Mouse (Mus musculus) heart, adult 2 months (tissue): Measurements from ENCODE around the gene Sost. TPM values are rescaled to one million over a fixed set of nuclear protein-coding genes. Genes with fewer than 3 reads are reported as not detected.

Experiments used
- DNase-seq, 2 experiments: peaks; one replicate each; pipeline ENCODE4 v3.0.0; 2021
- H3K27ac ChIP-seq: fragments of 200-600 bp; 2 replicates; pipeline ENCODE4 v1.8.1; 2022
- H3K27me3 ChIP-seq: fragments of 200-500 bp; 2 replicates; pipeline ENCODE4 v1.6.1; 2012; ENCODE audit warnings: mild to moderate bottlenecking, low read length, inconsistent platforms, mixed read lengths; ENCODE audit not compliant: control insufficient read depth, insufficient read depth
- H3K36me3 ChIP-seq: fragments of 200-500 bp; 2 replicates; pipeline ENCODE4 v1.6.1; 2012; ENCODE audit warnings: low read length, inconsistent platforms; ENCODE audit not compliant: control insufficient read depth, insufficient read depth
- H3K4me1 ChIP-seq: fragments of 200-500 bp; 2 replicates; pipeline ENCODE4 v1.6.1; 2011; ENCODE audit warnings: low read length; ENCODE audit not compliant: control insufficient read depth, insufficient read depth
- H3K4me3 ChIP-seq: fragments of 200-600 bp; 2 replicates; pipeline ENCODE4 v1.8.1; 2022
- H3K79me2 ChIP-seq: fragments of 200-500 bp; replicated peaks from 2 replicates; pipeline ENCODE4 v1.6.1; 2012; ENCODE audit warnings: mild to moderate bottlenecking, inconsistent platforms, low read length, moderate library complexity, mixed read lengths; ENCODE audit not compliant: control insufficient read depth, insufficient read depth
- H3K9ac ChIP-seq: fragments of 200-500 bp; 2 replicates; pipeline ENCODE4 v1.6.1; 2012; ENCODE audit warnings: low read depth, mild to moderate bottlenecking, control low read depth, inconsistent platforms, low read length, mixed read lengths
- CTCF ChIP-seq: fragments of 200-600 bp; IDR thresholded peaks from 2 replicates; pipeline ENCODE4 v1.8.1; 2022; ENCODE audit warnings: antibody characterized with exemption, mild to moderate bottlenecking, moderate library complexity
- EP300 ChIP-seq: fragments of 200-500 bp; IDR thresholded peaks from 2 replicates; pipeline ENCODE4 v1.6.1; 2011; ENCODE audit warnings: low read depth, low read length, control low read depth; ENCODE audit not compliant: insufficient read depth
- POLR2A ChIP-seq: fragments of 200-500 bp; IDR thresholded peaks from 2 replicates; pipeline ENCODE4 v1.6.1; 2011; ENCODE audit warnings: mild to moderate bottlenecking, low read depth, low read length, control low read depth; ENCODE audit not compliant: insufficient read depth
- WGBS: fragments of 180-500 bp; shearing (Covaris S2); methylation state at CpG from one replicate; pipeline ENCODE4 v1.1.7; 2018; 5-methylcytosine and 5-hydroxymethylcytosine counted together
- intact Hi-C: fragments of 180-260 bp; cut with DNase I; formaldehyde crosslinking; loops from one replicate; pipeline ENCODE4 v1.15.1; 2025
- polyA plus RNA-seq: library from polyadenylated mRNA; depleted of rRNA; stranded (reverse); fragments of >200 nt; gene quantifications from 2 replicates; pipeline ENCODE4 v1.2.3, GENCODE M21; 2012
- total RNA-seq, 2 experiments: library from RNA; stranded (reverse); gene quantifications; 2 replicates each; pipeline ENCODE4 v1.2.3; 2021

Sost gene
- total and polyA plus RNA-seq, 3 experiments: 2.1 to 7.0 (median 3.2) TPM

- DNase-seq: no peak
- H3K27me3 ChIP-seq: no peaks in the 10 kb centered on the region
- no peak for TF ChIP-seq EP300
- no peak for TF ChIP-seq CTCF
- TF ChIP-seq POLR2A: no peak
- no peak overlapping the region for H3K27ac ChIP-seq
- H3K4me3 ChIP-seq: no peak overlapping the region
- WGBS: 89% methylated on average over 7 of the region's 7 CpGs
- intact Hi-C loops: no loop called here
- no peaks in the 10 kb centered on the region for H3K79me2 ChIP-seq
- no peak overlapping the region for H3K9ac ChIP-seq
- peaks cover 10% of the 10 kb centered on the region for H3K4me1 ChIP-seq
- H3K36me3 ChIP-seq: no peaks in the 10 kb centered on the region
Observed at GRCm38 (mm10) chr11:101995938-101996337, 29.1 kb upstream of the Sost start.

DNA sequence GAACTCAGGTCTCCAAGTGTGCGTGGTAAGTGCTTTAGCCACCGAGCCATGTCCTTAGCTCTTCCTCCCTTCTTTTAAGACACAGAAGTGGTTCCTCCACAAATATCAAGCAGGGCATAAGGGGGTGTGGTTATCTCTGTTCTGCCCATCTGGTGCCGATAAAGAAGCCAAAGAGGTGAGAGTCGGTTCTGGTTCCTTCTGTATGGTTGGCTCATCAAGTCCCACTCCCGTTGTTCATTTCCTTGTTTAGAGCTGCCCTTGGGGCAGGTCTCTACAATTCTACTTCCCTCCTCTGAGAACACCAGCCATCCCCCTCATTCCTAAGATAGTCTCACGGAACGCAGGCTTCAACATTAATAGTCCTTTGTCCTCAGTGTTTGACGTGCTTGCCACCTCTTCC lies 27.3 kb upstream of the Sost start:
- intact Hi-C loops: no loop called here
- no peak for DNase-seq
- TF ChIP-seq CTCF (no peak), EP300 (0 out of 2 replicates have a peak, but pooled peaks have one; percentile 18), POLR2A (0 out of 2 replicates have a peak, but pooled peaks have one; percentile 16)
- H3K27me3 ChIP-seq: no peaks in the 10 kb centered on the region
- H3K4me1 ChIP-seq: peaks cover 10% of the 10 kb centered on the region
- H3K36me3 ChIP-seq: no peaks in the 10 kb centered on the region
- WGBS: 19% methylated on average over 8 of the region's 8 CpGs
- peak overlapping the region; percentile 66 for H3K27ac ChIP-seq
- no peak overlapping the region for H3K4me3 ChIP-seq
- H3K9ac ChIP-seq: no peak overlapping the region
- no peaks in the 10 kb centered on the region for H3K79me2 ChIP-seq

DNA sequence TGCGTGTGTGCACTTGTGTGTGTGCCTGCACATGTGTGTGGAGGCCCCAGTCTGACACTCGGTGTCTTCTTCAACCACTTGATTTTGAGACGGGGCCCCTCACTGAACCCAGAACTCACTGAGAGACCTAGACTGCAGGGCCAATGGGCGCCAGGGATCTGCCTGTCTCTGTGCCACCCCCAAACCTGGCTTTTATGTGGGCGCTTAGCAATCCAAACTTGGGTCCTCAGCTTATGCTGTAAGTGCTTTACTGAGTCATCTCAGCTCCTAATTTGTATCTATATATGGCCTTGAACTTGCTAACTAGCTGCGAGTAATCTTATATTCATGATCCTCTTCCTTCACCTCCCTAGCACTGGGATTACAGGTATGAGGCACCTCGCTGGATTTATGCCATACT lies 25.6 kb upstream of the Sost start:
- DNase-seq: no peak
- H3K4me3 ChIP-seq: no peak overlapping the region
- TF ChIP-seq EP300: no peak
- no peak for TF ChIP-seq CTCF
- no peak for TF ChIP-seq POLR2A
- no peaks in the 10 kb centered on the region for H3K79me2 ChIP-seq
- WGBS: 88% methylated on average over 7 of the region's 7 CpGs
- intact Hi-C loops: no loop called here
- no peak overlapping the region for H3K27ac ChIP-seq
- no peak overlapping the region for H3K9ac ChIP-seq
- H3K4me1 ChIP-seq: peaks cover 9% of the 10 kb centered on the region
- no peaks in the 10 kb centered on the region for H3K27me3 ChIP-seq
- H3K36me3 ChIP-seq: no peaks in the 10 kb centered on the region

GRCm38 (mm10) chr11:101991813-101992212 lies 25.0 kb upstream of the Sost start:
- no peak overlapping the region for H3K27ac ChIP-seq
- intact Hi-C loops: no loop called here
- H3K4me1 ChIP-seq: peaks cover 8% of the 10 kb centered on the region
- H3K79me2 ChIP-seq: no peaks in the 10 kb centered on the region
- 33% methylated on average over 3 of the region's 3 CpGs for WGBS
- H3K36me3 ChIP-seq: no peaks in the 10 kb centered on the region
- DNase-seq: no peak
- no peaks in the 10 kb centered on the region for H3K27me3 ChIP-seq
- no peak overlapping the region for H3K4me3 ChIP-seq
- TF ChIP-seq CTCF (no peak), POLR2A (no peak), EP300 (no peak)
- H3K9ac ChIP-seq: no peak overlapping the region

DNA sequence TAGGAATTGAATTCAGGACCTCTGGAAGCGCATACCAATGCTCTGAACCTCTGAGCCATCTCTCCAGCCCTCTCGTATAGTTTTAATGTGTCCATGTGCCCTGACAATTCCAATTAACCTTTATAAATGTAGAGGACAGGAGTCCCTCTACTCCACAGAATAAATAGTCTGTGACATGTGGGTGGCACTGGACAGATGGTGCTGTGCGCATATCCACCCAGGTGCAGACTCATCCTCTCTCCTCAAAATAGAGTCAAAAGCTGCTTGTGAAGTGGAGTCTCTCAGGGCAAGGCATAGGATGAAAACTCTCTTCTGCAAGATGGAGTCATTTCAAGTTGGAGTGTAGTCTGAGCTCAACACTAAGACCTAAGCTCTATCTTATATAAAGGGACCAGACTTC lies 23.4 kb upstream of the Sost start:
- Histone ChIP-seq H3K36me3 (no peaks in the 10 kb centered on the region), H3K9ac (no peak overlapping the region), H3K27ac (no peak overlapping the region), H3K27me3 (no peaks in the 10 kb centered on the region), H3K79me2 (no peaks in the 10 kb centered on the region), H3K4me1 (peaks cover 11% of the 10 kb centered on the region), H3K4me3 (no peak overlapping the region)
- TF ChIP-seq POLR2A (no peak), EP300 (no peak), CTCF (no peak)
- no peak for DNase-seq
- 94% methylated on average over 3 of the region's 3 CpGs for WGBS
- intact Hi-C loops: no loop called here

- H3K79me2 ChIP-seq: no peaks in the 10 kb centered on the region
- no peak for TF ChIP-seq CTCF
- no peak for TF ChIP-seq POLR2A
- no peak for TF ChIP-seq EP300
- H3K4me3 ChIP-seq: no peak within 1 kb of the TSS
- H3K27ac ChIP-seq: peak within 1 kb of the TSS; percentile 8; the same call in 1 of the 2 replicates
- H3K27me3 ChIP-seq: no peaks in the 10 kb centered on the region
- peaks cover 15% of the 10 kb centered on the region for H3K4me1 ChIP-seq
- peaks cover 3% of the 10 kb centered on the region; the same call in 1 of the 2 replicates for H3K36me3 ChIP-seq
- no peak for DNase-seq
- no peak within 1 kb of the TSS for H3K9ac ChIP-seq
- intact Hi-C loops: loop anchor here (1.0 to 5.0 kb wide), 2 partner anchors 53 to 150 kb away; no protein-coding TSS in a partner anchor
- whole genome bisulfite sequencing: 77% methylated on average over 3 of the region's 3 CpGs
Observed at GRCm38 (mm10) chr11:101986913-101987312, 20.1 kb upstream of the Sost start, which contains the start of gene Dusp3. Gene Dusp3 (minus strand): TSS chr11:101987013.
